Mouse (Mus musculus): ENCODE data around the gene Pacs1. TPM values are rescaled to one million over a fixed set of nuclear protein-coding genes. Genes with fewer than 3 reads are reported as not detected.
A peak's percentile ranks its signal among the peaks of the same experiment; 100 is the strongest.
"Not testable (repeated sequence)": the region's sequence is repeated elsewhere in the genome, so short reads cannot be mapped to it uniquely, and the experiment has no call there.

The Pacs1 gene
- polyA plus RNA-seq, 1 experiment from 2014 or later = 3.3 TPM

- Histone ChIP-seq H3K27me3 (ENCODE audit: insufficient read depth, low read length) (no peaks in the 10 kb centered on the region), H3K27ac (ENCODE audit: low read depth) (no peak overlapping the region), H3K4me2 (ENCODE audit: low read depth, low read length) (no peak overlapping the region), H3K36me3 (replicated peaks; ENCODE audit: insufficient read depth, low read length) (no peaks in the 10 kb centered on the region), H3K9me3 (ENCODE audit: low read length) (no peaks in the 10 kb centered on the region), H3K4me3 (ENCODE audit: low read depth, low read length) (no peak overlapping the region), H3K4me1 (ENCODE audit: insufficient read depth) (no peaks in the 10 kb centered on the region), H3K9ac (replicated peaks) (no peak overlapping the region)
- DNase-seq (no peak), ATAC-seq (no peak)
- TF ChIP-seq CTCF (IDR thresholded peaks at IDR 0.05; ENCODE audit: low read depth) (no peak), EP300 (IDR thresholded peaks at IDR 0.05; ENCODE audit: low read depth) (no peak)
- 80% methylated on average over 4 of the region's 4 CpGs for WGBS (ENCODE audit: insufficient replicate concordance)
Observed at GRCm38 (mm10) chr19:5232696-5233095, 40.2 kb downstream of the Pacs1 start.

- H3K9ac ChIP-seq (replicated peaks) = no peak overlapping the region
- no peak overlapping the region for H3K4me3 ChIP-seq (ENCODE audit: low read depth, low read length)
- DNase-seq (no peak), ATAC-seq (peak; percentile 98)
- WGBS (ENCODE audit: insufficient replicate concordance) = 70% methylated on average over 2 of the region's 2 CpGs
- no peak for TF ChIP-seq EP300 (IDR thresholded peaks at IDR 0.05; ENCODE audit: low read depth)
- TF ChIP-seq CTCF (IDR thresholded peaks at IDR 0.05; ENCODE audit: low read depth) = no peak
- H3K9me3 ChIP-seq (ENCODE audit: low read length) = no peaks in the 10 kb centered on the region
- H3K4me1 ChIP-seq (ENCODE audit: insufficient read depth) = no peaks in the 10 kb centered on the region
- H3K27me3 ChIP-seq (ENCODE audit: insufficient read depth, low read length) = no peaks in the 10 kb centered on the region
- H3K27ac ChIP-seq (ENCODE audit: low read depth) = peak overlapping the region; percentile 3
- H3K4me2 ChIP-seq (ENCODE audit: low read depth, low read length) = no peak overlapping the region
- H3K36me3 ChIP-seq (replicated peaks; ENCODE audit: insufficient read depth, low read length) = no peaks in the 10 kb centered on the region
Observed at GRCm38 (mm10) chr19:5230110-5230509, 42.8 kb downstream of the Pacs1 start.

- Histone ChIP-seq H3K27ac (ENCODE audit: low read depth) (no peak overlapping the region), H3K9me3 (ENCODE audit: low read length) (no peaks in the 10 kb centered on the region), H3K27me3 (ENCODE audit: insufficient read depth, low read length) (no peaks in the 10 kb centered on the region), H3K4me3 (ENCODE audit: low read depth, low read length) (no peak overlapping the region), H3K4me1 (ENCODE audit: insufficient read depth) (peaks cover 7% of the 10 kb centered on the region; the same call in 1 of the 2 replicates), H3K4me2 (ENCODE audit: low read depth, low read length) (no peak overlapping the region), H3K36me3 (replicated peaks; ENCODE audit: insufficient read depth, low read length) (no peaks in the 10 kb centered on the region), H3K9ac (replicated peaks) (no peak overlapping the region)
- TF ChIP-seq EP300 (IDR thresholded peaks at IDR 0.05; ENCODE audit: low read depth) = no peak
- TF ChIP-seq CTCF (IDR thresholded peaks at IDR 0.05; ENCODE audit: low read depth) = no peak
- ATAC-seq = no peak
- no peak for DNase-seq
- 86% methylated on average over 2 of the region's 2 CpGs for WGBS (ENCODE audit: insufficient replicate concordance)
Observed at GRCm38 (mm10) chr19:5224624-5225023, 48.3 kb downstream of the Pacs1 start.

- DNase-seq (no peak), ATAC-seq (no peak)
- Histone ChIP-seq H3K27me3 (ENCODE audit: insufficient read depth, low read length) (no peaks in the 10 kb centered on the region), H3K4me3 (ENCODE audit: low read depth, low read length) (no peak overlapping the region), H3K9ac (replicated peaks) (no peak overlapping the region), H3K9me3 (ENCODE audit: low read length) (no peaks in the 10 kb centered on the region), H3K36me3 (replicated peaks; ENCODE audit: insufficient read depth, low read length) (no peaks in the 10 kb centered on the region), H3K4me1 (ENCODE audit: insufficient read depth) (peaks cover 7% of the 10 kb centered on the region; the same call in 1 of the 2 replicates), H3K4me2 (ENCODE audit: low read depth, low read length) (no peak overlapping the region), H3K27ac (ENCODE audit: low read depth) (no peak overlapping the region)
- WGBS (ENCODE audit: insufficient replicate concordance) = 77% methylated on average over 4 of the region's 4 CpGs
- TF ChIP-seq CTCF (IDR thresholded peaks at IDR 0.05; ENCODE audit: low read depth) (no peak), EP300 (IDR thresholded peaks at IDR 0.05; ENCODE audit: low read depth) (no peak)
Observed at GRCm38 (mm10) chr19:5224077-5224476, 48.8 kb downstream of the Pacs1 start.

- WGBS (ENCODE audit: insufficient replicate concordance) = 56% methylated on average over 2 of the region's 2 CpGs
- H3K9me3 ChIP-seq (ENCODE audit: low read length) = no peaks in the 10 kb centered on the region
- no peaks in the 10 kb centered on the region for H3K36me3 ChIP-seq (replicated peaks; ENCODE audit: insufficient read depth, low read length)
- H3K27ac ChIP-seq (ENCODE audit: low read depth) = no peak overlapping the region
- no peak overlapping the region for H3K9ac ChIP-seq (replicated peaks)
- H3K27me3 ChIP-seq (ENCODE audit: insufficient read depth, low read length) = no peaks in the 10 kb centered on the region
- no peak for TF ChIP-seq EP300 (IDR thresholded peaks at IDR 0.05; ENCODE audit: low read depth)
- TF ChIP-seq CTCF (IDR thresholded peaks at IDR 0.05; ENCODE audit: low read depth) = no peak
- ATAC-seq (no peak), DNase-seq (no peak)
- H3K4me3 ChIP-seq (ENCODE audit: low read depth, low read length) = no peak overlapping the region
- peaks cover 7% of the 10 kb centered on the region; the same call in 1 of the 2 replicates for H3K4me1 ChIP-seq (ENCODE audit: insufficient read depth)
- H3K4me2 ChIP-seq (ENCODE audit: low read depth, low read length) = no peak overlapping the region
Observed at GRCm38 (mm10) chr19:5221926-5222325, 51.0 kb downstream of the Pacs1 start.

- H3K4me3 ChIP-seq (ENCODE audit: low read depth, low read length); H3K27ac ChIP-seq (ENCODE audit: low read depth); H3K27me3 ChIP-seq (ENCODE audit: insufficient read depth, low read length); ATAC-seq; H3K36me3 ChIP-seq (replicated peaks; ENCODE audit: insufficient read depth, low read length); H3K4me2 ChIP-seq (ENCODE audit: low read depth, low read length); H3K9ac ChIP-seq (replicated peaks); H3K9me3 ChIP-seq (ENCODE audit: low read length); H3K4me1 ChIP-seq (ENCODE audit: insufficient read depth); DNase-seq: not testable (repeated sequence)
- 39% methylated on average over 2 of the region's 2 CpGs for WGBS (ENCODE audit: insufficient replicate concordance)
Observed at GRCm38 (mm10) chr19:5221219-5221723, 51.6 kb downstream of the Pacs1 start.

GRCm38 (mm10) chr19:5220389-5220788, 52.5 kb downstream of the Pacs1 start:
- no peaks in the 10 kb centered on the region for H3K27me3 ChIP-seq (ENCODE audit: insufficient read depth, low read length)
- no peak overlapping the region for H3K4me3 ChIP-seq (ENCODE audit: low read depth, low read length)
- 81% methylated on average over 3 of the region's 3 CpGs for WGBS (ENCODE audit: insufficient replicate concordance)
- H3K9ac ChIP-seq (replicated peaks) = no peak overlapping the region
- no peak for TF ChIP-seq CTCF (IDR thresholded peaks at IDR 0.05; ENCODE audit: low read depth)
- no peak for TF ChIP-seq EP300 (IDR thresholded peaks at IDR 0.05; ENCODE audit: low read depth)
- no peaks in the 10 kb centered on the region for H3K9me3 ChIP-seq (ENCODE audit: low read length)
- no peaks in the 10 kb centered on the region for H3K36me3 ChIP-seq (replicated peaks; ENCODE audit: insufficient read depth, low read length)
- no peak overlapping the region for H3K4me2 ChIP-seq (ENCODE audit: low read depth, low read length)
- no peak overlapping the region for H3K27ac ChIP-seq (ENCODE audit: low read depth)
- DNase-seq (no peak), ATAC-seq (no peak)
- H3K4me1 ChIP-seq (ENCODE audit: insufficient read depth) = peaks cover 7% of the 10 kb centered on the region; the same call in 1 of the 2 replicates
